Mouse (Mus musculus): ENCODE results near the gene Larp6.

Gene Larp6

GRCm38 (mm10) chr9:60712771-60713541, at the start of gene Larp6:
Gene Larp6 (plus strand): TSS chr9:60712989.
- peak; percentile 33 for DNase-seq (ENCODE audit: low spot score)

GRCm38 (mm10) chr9:60664385-60664784, 48.4 kb upstream of the Larp6 start:
- DNase-seq (ENCODE audit: low spot score): no peak

- no peak for DNase-seq (ENCODE audit: low spot score)
Observed at GRCm38 (mm10) chr9:60664866-60665265, 47.9 kb upstream of the Larp6 start.

- DNase-seq (ENCODE audit: low spot score): no peak
Observed at GRCm38 (mm10) chr9:60665535-60665934, 47.3 kb upstream of the Larp6 start.

- DNase-seq (ENCODE audit: low spot score): no peak
Observed at GRCm38 (mm10) chr9:60668886-60669285, 43.9 kb upstream of the Larp6 start.

GRCm38 (mm10) chr9:60672568-60672967, 40.2 kb upstream of the Larp6 start:
- no peak for DNase-seq (ENCODE audit: low spot score)

GRCm38 (mm10) chr9:60674780-60675179, 38.0 kb upstream of the Larp6 start:
- no peak for DNase-seq (ENCODE audit: low spot score)

GRCm38 (mm10) chr9:60676429-60676828, 36.4 kb upstream of the Larp6 start:
- no peak for DNase-seq (ENCODE audit: low spot score)

GRCm38 (mm10) chr9:60678913-60679312, 33.9 kb upstream of the Larp6 start:
- no peak for DNase-seq (ENCODE audit: low spot score)

- DNase-seq (ENCODE audit: low spot score): no peak
Observed at GRCm38 (mm10) chr9:60681005-60681404, 31.8 kb upstream of the Larp6 start.

- no peak for DNase-seq (ENCODE audit: low spot score)
Observed at GRCm38 (mm10) chr9:60682753-60683152, 30.0 kb upstream of the Larp6 start.

- DNase-seq (ENCODE audit: low spot score): no peak
Observed at GRCm38 (mm10) chr9:60687415-60687814, 25.4 kb upstream of the Larp6 start.

GRCm38 (mm10) chr9:60687891-60688324, 24.9 kb upstream of the Larp6 start, which contains the start of gene Lrrc49:
Gene Lrrc49 (minus strand): TSS chr9:60688158.
- peak; percentile 79 for DNase-seq (ENCODE audit: low spot score)

GRCm38 (mm10) chr9:60692624-60693023, 20.2 kb upstream of the Larp6 start:
- DNase-seq (ENCODE audit: low spot score): no peak

- no peak for DNase-seq (ENCODE audit: low spot score)
Observed at GRCm38 (mm10) chr9:60693986-60694385, 18.8 kb upstream of the Larp6 start.

- no peak for DNase-seq (ENCODE audit: low spot score)
Observed at GRCm38 (mm10) chr9:60696271-60696985, 16.4 kb upstream of the Larp6 start.

GRCm38 (mm10) chr9:60699581-60700231, 13.1 kb upstream of the Larp6 start:
- DNase-seq (ENCODE audit: low spot score): no peak

GRCm38 (mm10) chr9:60707594-60707993, 5.2 kb upstream of the Larp6 start:
- no peak for DNase-seq (ENCODE audit: low spot score)

- no peak for DNase-seq (ENCODE audit: low spot score)
Observed at GRCm38 (mm10) chr9:60708606-60709005, 4.2 kb upstream of the Larp6 start.

- DNase-seq (ENCODE audit: low spot score): no peak
Observed at GRCm38 (mm10) chr9:60709721-60710120, 3.1 kb upstream of the Larp6 start.

GRCm38 (mm10) chr9:60712011-60712410, 778 bp upstream of the Larp6 start:
- no peak for DNase-seq (ENCODE audit: low spot score)

GRCm38 (mm10) chr9:60713616-60714015, 827 bp downstream of the Larp6 start:
- DNase-seq (ENCODE audit: low spot score): no peak

- no peak for DNase-seq (ENCODE audit: low spot score)
Observed at GRCm38 (mm10) chr9:60714191-60714590, 1.4 kb downstream of the Larp6 start.

Data from ovary, postnatal 10 days (tissue).